Mouse (Mus musculus) left cerebral cortex, postnatal 4 days (tissue): ENCODE results near the gene Terb1. TPM values are rescaled to one million over a fixed set of nuclear protein-coding genes. Genes with fewer than 3 reads are reported as not detected.

Experiments used
- DNase-seq: peaks from one replicate; pipeline ENCODE4 v3.0.0-alpha.2; 2022
- intact Hi-C: fragments of 180-260 bp; cut with DNase I; formaldehyde crosslinking; loops from one replicate; pipeline ENCODE4 v1.15.1; 2025
- total RNA-seq, 2 experiments: library from RNA; stranded (reverse); gene quantifications; 2 replicates each; pipeline ENCODE4 v1.2.3; 2021

The Terb1 gene
- under 1 TPM; 0.74 to 0.94 TPM for total RNA-seq

GRCm38 (mm10) chr8:104509061-104510006 lies at the start of gene Terb1:
Gene Terb1 (minus strand): TSS chr8:104509910.
- intact Hi-C loops, result no loop called here
- peak; percentile 47 for DNase-seq

- intact Hi-C loops, result no loop called here
- no peak for DNase-seq
These were observed 47.5 kb upstream of the Terb1 start for GRCm38 (mm10) chr8:104557226-104557625.

- intact Hi-C loops, result no loop called here
- DNase-seq, result no peak
These were observed 45.5 kb upstream of the Terb1 start for GRCm38 (mm10) chr8:104555191-104555590.

- intact Hi-C loops, result no loop called here
- no peak for DNase-seq
These were observed 33.8 kb upstream of the Terb1 start for GRCm38 (mm10) chr8:104543440-104544045.

GRCm38 (mm10) chr8:104542160-104542559 lies 32.5 kb upstream of the Terb1 start:
- intact Hi-C loops, result no loop called here
- no peak for DNase-seq

GRCm38 (mm10) chr8:104541515-104541880 lies 31.8 kb upstream of the Terb1 start:
- intact Hi-C loops, result no loop called here
- no peak for DNase-seq

- DNase-seq, result no peak
- intact Hi-C loops, result no loop called here
These were observed 31.2 kb upstream of the Terb1 start for GRCm38 (mm10) chr8:104540710-104541514.

- no peak for DNase-seq
- intact Hi-C loops, result no loop called here
These were observed 30.5 kb upstream of the Terb1 start for GRCm38 (mm10) chr8:104540238-104540637.

GRCm38 (mm10) chr8:104539566-104539965 lies 29.9 kb upstream of the Terb1 start:
- intact Hi-C loops, result no loop called here
- no peak for DNase-seq

GRCm38 (mm10) chr8:104538896-104539295 lies 29.2 kb upstream of the Terb1 start:
- intact Hi-C loops, result no loop called here
- DNase-seq, result no peak

- intact Hi-C loops, result no loop called here
- DNase-seq, result no peak
These were observed 26.3 kb upstream of the Terb1 start for GRCm38 (mm10) chr8:104536028-104536427.

GRCm38 (mm10) chr8:104535378-104535777 lies 25.7 kb upstream of the Terb1 start:
- DNase-seq, result no peak
- intact Hi-C loops, result no loop called here

- DNase-seq, result no peak
- intact Hi-C loops, result no loop called here
These were observed 25.1 kb upstream of the Terb1 start for GRCm38 (mm10) chr8:104534779-104535141.

GRCm38 (mm10) chr8:104533971-104534778 lies 24.5 kb upstream of the Terb1 start, which contains the start of the genes Nae1 and Car7:
Gene Nae1 (minus strand): TSS chr8:104534637.
Gene Car7 (plus strand): TSS chr8:104534689.
- intact Hi-C loops, result no loop called here
- peak; percentile 93 for DNase-seq

- intact Hi-C loops, result no loop called here
- no peak for DNase-seq
These were observed 23.8 kb upstream of the Terb1 start for GRCm38 (mm10) chr8:104533551-104533950.

- intact Hi-C loops, result loop anchor here (10.0 kb wide), 1 partner anchor 95 kb away; no protein-coding TSS in a partner anchor
These were observed 20.0 kb upstream of the Terb1 start for GRCm38 (mm10) chr8:104529671-104530070.

GRCm38 (mm10) chr8:104517872-104518271 lies 8.2 kb upstream of the Terb1 start:
- intact Hi-C loops, result no loop called here

More at GRCm38 (mm10) chr8:104529671-104530070, 20.0 kb upstream of the Terb1 start:
- DNase-seq, result peak; percentile 79

GRCm38 (mm10) chr8:104510134-104510533 lies 424 bp upstream of the Terb1 start:
- no peak for DNase-seq
- intact Hi-C loops, result no loop called here

More at GRCm38 (mm10) chr8:104517872-104518271, 8.2 kb upstream of the Terb1 start:
- no peak for DNase-seq

GRCm38 (mm10) chr8:104479091-104479490 lies 30.6 kb downstream of the Terb1 start:
- DNase-seq, result no peak
- intact Hi-C loops, result no loop called here

- DNase-seq, result no peak
- intact Hi-C loops, result no loop called here
These were observed 37.2 kb downstream of the Terb1 start for GRCm38 (mm10) chr8:104472465-104472864.
